Mouse (Mus musculus) neural tube, embryonic 14.5 days (tissue): ENCODE data around the gene Nedd9. TPM values are rescaled to one million over a fixed set of nuclear protein-coding genes. Genes with fewer than 3 reads are reported as not detected.

Source experiments
- ATAC-seq: fragments of 200-750 bp; cut with Nextera tagmentation; 2 replicates; pipeline ENCODE4 v1.8.0; 2017; ENCODE audit warnings: low read depth, mild to moderate bottlenecking, moderate TSS enrichment, moderate library complexity
- H3K27ac ChIP-seq: fragments of 300-500 bp; sonication (generic); 2 replicates; pipeline ENCODE4 v1.5.1; 2014; ENCODE audit warnings: low read depth, mild to moderate bottlenecking, control low read depth, low read length, moderate library complexity, mixed read lengths
- H3K27me3 ChIP-seq: fragments of 300-500 bp; sonication (generic); 2 replicates; pipeline ENCODE4 v1.6.1; 2014; ENCODE audit warnings: low read length; ENCODE audit not compliant: control insufficient read depth, insufficient read depth
- H3K36me3 ChIP-seq: fragments of 300-500 bp; sonication (generic); 2 replicates; pipeline ENCODE4 v1.6.1; 2014; ENCODE audit warnings: low read length, mixed read lengths; ENCODE audit not compliant: control insufficient read depth, insufficient read depth
- H3K4me1 ChIP-seq: fragments of 300-500 bp; sonication (generic); 2 replicates; pipeline ENCODE4 v1.6.1; 2014; ENCODE audit warnings: low read length; ENCODE audit not compliant: control insufficient read depth, insufficient read depth
- H3K4me2 ChIP-seq: fragments of 300-500 bp; sonication (generic); 2 replicates; pipeline ENCODE4 v1.6.1; 2014; ENCODE audit warnings: mild to moderate bottlenecking, low read depth, low read length, control low read depth
- H3K4me3 ChIP-seq: fragments of 300-500 bp; sonication (generic); 2 replicates; pipeline ENCODE4 v1.5.1; 2014; ENCODE audit warnings: low read depth, low read length, control low read depth, mixed read lengths
- H3K9ac ChIP-seq: fragments of 300-500 bp; sonication (generic); replicated peaks from 2 replicates; pipeline ENCODE4 v1.6.1; 2014; ENCODE audit warnings: low read depth, mild to moderate bottlenecking, control low read depth, low read length, mixed read lengths
- H3K9me3 ChIP-seq: fragments of 300-500 bp; sonication (generic); 2 replicates; pipeline ENCODE4 v1.6.1; 2016; ENCODE audit warnings: low read length; ENCODE audit not compliant: control insufficient read depth
- WGBS: fragments of 180-500 bp; shearing (Covaris S2); extraction: QIAGEN DNeasy Blood & Tissue Kit; methylation state at CpG from one replicate; pipeline ENCODE4 v1.1.7; 2014; 5-methylcytosine and 5-hydroxymethylcytosine counted together
- polyA plus RNA-seq: library from polyadenylated mRNA; unstranded; fragments of >200 nt; fragmentation: Nextera tagmentation; extraction: Ambion mirVana; gene quantifications from 2 replicates; pipeline ENCODE4 v1.2.1, GENCODE M21; 2014

Nedd9 gene
- 15.1 and 16.9 TPM in 2 replicates for polyA plus RNA-seq

GRCm38 (mm10) chr13:41486606-41487408, at the start of gene Nedd9:
TSS of gene Nedd9 (minus strand) at chr13:41487362.
- WGBS = 82% methylated on average over 15 of the region's 15 CpGs
- Histone ChIP-seq H3K9me3 (no peaks in the 10 kb centered on the region), H3K4me1 (no peaks in the 10 kb centered on the region), H3K36me3 (no peaks in the 10 kb centered on the region), H3K4me3 (no peak within 1 kb of the TSS), H3K4me2 (no peak within 1 kb of the TSS), H3K27me3 (no peaks in the 10 kb centered on the region), H3K9ac (no peak within 1 kb of the TSS), H3K27ac (no peak within 1 kb of the TSS)
- ATAC-seq = no peak

- Histone ChIP-seq H3K4me2 (no peak overlapping the region), H3K9ac (no peak overlapping the region), H3K4me3 (no peak overlapping the region), H3K27ac (no peak overlapping the region), H3K4me1 (no peaks in the 10 kb centered on the region), H3K9me3 (no peaks in the 10 kb centered on the region), H3K27me3 (no peaks in the 10 kb centered on the region), H3K36me3 (no peaks in the 10 kb centered on the region)
- ATAC-seq = no peak
- WGBS = 83% methylated on average over 5 of the region's 5 CpGs
Observed at GRCm38 (mm10) chr13:41532625-41533024, 45.5 kb upstream of the Nedd9 start.

- no peaks in the 10 kb centered on the region for H3K27me3 ChIP-seq
- no peak for ATAC-seq
- H3K4me2 ChIP-seq = no peak overlapping the region
- no peaks in the 10 kb centered on the region for H3K36me3 ChIP-seq
- H3K27ac ChIP-seq = no peak overlapping the region
- H3K4me1 ChIP-seq = no peaks in the 10 kb centered on the region
- H3K9ac ChIP-seq = no peak overlapping the region
- no peak overlapping the region for H3K4me3 ChIP-seq
- no peaks in the 10 kb centered on the region for H3K9me3 ChIP-seq
Observed at GRCm38 (mm10) chr13:41530326-41530725, 43.2 kb upstream of the Nedd9 start.

GRCm38 (mm10) chr13:41524208-41524607, 37.0 kb upstream of the Nedd9 start:
- H3K4me2 ChIP-seq = no peak overlapping the region
- WGBS = 94% methylated on average over 11 of the region's 11 CpGs
- H3K9ac ChIP-seq = no peak overlapping the region
- no peak overlapping the region for H3K4me3 ChIP-seq
- no peak overlapping the region for H3K27ac ChIP-seq
- no peaks in the 10 kb centered on the region for H3K36me3 ChIP-seq
- H3K4me1 ChIP-seq = no peaks in the 10 kb centered on the region
- no peaks in the 10 kb centered on the region for H3K9me3 ChIP-seq
- H3K27me3 ChIP-seq = no peaks in the 10 kb centered on the region
- no peak for ATAC-seq

GRCm38 (mm10) chr13:41521296-41521695, 34.1 kb upstream of the Nedd9 start:
- Histone ChIP-seq H3K4me2 (no peak overlapping the region), H3K36me3 (no peaks in the 10 kb centered on the region), H3K9me3 (no peaks in the 10 kb centered on the region), H3K9ac (no peak overlapping the region), H3K4me1 (no peaks in the 10 kb centered on the region), H3K4me3 (no peak overlapping the region), H3K27me3 (no peaks in the 10 kb centered on the region), H3K27ac (no peak overlapping the region)
- 89% methylated on average over 4 of the region's 4 CpGs for WGBS
- ATAC-seq = no peak

- WGBS = 92% methylated on average over 5 of the region's 5 CpGs
- Histone ChIP-seq H3K36me3 (no peaks in the 10 kb centered on the region), H3K27ac (no peak overlapping the region), H3K4me1 (no peaks in the 10 kb centered on the region), H3K27me3 (no peaks in the 10 kb centered on the region), H3K9ac (no peak overlapping the region), H3K4me3 (no peak overlapping the region), H3K4me2 (no peak overlapping the region), H3K9me3 (no peaks in the 10 kb centered on the region)
- no peak for ATAC-seq
Observed at GRCm38 (mm10) chr13:41520549-41521161, 33.5 kb upstream of the Nedd9 start.

- no peaks in the 10 kb centered on the region for H3K9me3 ChIP-seq
- ATAC-seq = no peak
- H3K36me3 ChIP-seq = no peaks in the 10 kb centered on the region
- H3K4me2 ChIP-seq = no peak overlapping the region
- no peak overlapping the region for H3K9ac ChIP-seq
- no peaks in the 10 kb centered on the region for H3K4me1 ChIP-seq
- no peak overlapping the region for H3K27ac ChIP-seq
- H3K27me3 ChIP-seq = no peaks in the 10 kb centered on the region
- H3K4me3 ChIP-seq = no peak overlapping the region
- WGBS = 91% methylated on average over 4 of the region's 4 CpGs
Observed at GRCm38 (mm10) chr13:41519792-41520191, 32.6 kb upstream of the Nedd9 start.

- Histone ChIP-seq H3K4me3 (no peak overlapping the region), H3K27me3 (no peaks in the 10 kb centered on the region), H3K36me3 (no peaks in the 10 kb centered on the region), H3K4me2 (no peak overlapping the region), H3K9me3 (no peaks in the 10 kb centered on the region), H3K4me1 (no peaks in the 10 kb centered on the region), H3K9ac (no peak overlapping the region), H3K27ac (no peak overlapping the region)
- WGBS = 87% methylated on average over 4 of the region's 4 CpGs
- no peak for ATAC-seq
Observed at GRCm38 (mm10) chr13:41517193-41517592, 30.0 kb upstream of the Nedd9 start.

- Histone ChIP-seq H3K36me3 (no peaks in the 10 kb centered on the region), H3K9me3 (no peaks in the 10 kb centered on the region), H3K9ac (no peak overlapping the region), H3K4me1 (no peaks in the 10 kb centered on the region), H3K4me2 (no peak overlapping the region), H3K4me3 (no peak overlapping the region), H3K27me3 (no peaks in the 10 kb centered on the region), H3K27ac (no peak overlapping the region)
- 86% methylated on average over 4 of the region's 4 CpGs for WGBS
- ATAC-seq = no peak
Observed at GRCm38 (mm10) chr13:41515749-41516148, 28.6 kb upstream of the Nedd9 start.
